Mouse (Mus musculus) limb, embryonic 10.5 days (tissue): ENCODE results near the gene Trpm5. TPM values are rescaled to one million over a fixed set of nuclear protein-coding genes. Genes with fewer than 3 reads are reported as not detected.

Source experiments
- DNase-seq: peaks from one replicate; pipeline ENCODE4 v3.0.0-alpha.2; 2017; ENCODE audit warnings: low spot score
- H3K27ac ChIP-seq: fragments of 300-500 bp; sonication (generic); 2 replicates; pipeline ENCODE4 v1.5.1; 2016; ENCODE audit warnings: mild to moderate bottlenecking
- H3K27me3 ChIP-seq: fragments of 300-500 bp; sonication (generic); 2 replicates; pipeline ENCODE4 v1.6.1; 2016; ENCODE audit warnings: low read depth, mild to moderate bottlenecking; ENCODE audit not compliant: poor library complexity, severe bottlenecking
- H3K36me3 ChIP-seq: fragments of 300-500 bp; sonication (generic); 2 replicates; pipeline ENCODE4 v1.6.1; 2016; ENCODE audit warnings: mild to moderate bottlenecking, moderate library complexity
- H3K4me1 ChIP-seq: fragments of 300-500 bp; sonication (generic); 2 replicates; pipeline ENCODE4 v1.6.1; 2016
- H3K4me3 ChIP-seq: fragments of 300-500 bp; sonication (generic); 2 replicates; pipeline ENCODE4 v1.5.1; 2016; ENCODE audit warnings: mild to moderate bottlenecking, moderate library complexity
- H3K9me3 ChIP-seq: fragments of 300-500 bp; sonication (generic); replicated peaks from 2 replicates; pipeline ENCODE4 v1.6.1; 2016; ENCODE audit warnings: mild to moderate bottlenecking
- WGBS: fragments of 180-500 bp; shearing (Covaris S2); methylation state at CpG from one replicate; pipeline ENCODE4 v1.1.7; 2016; 5-methylcytosine and 5-hydroxymethylcytosine counted together
- polyA plus RNA-seq: library from polyadenylated mRNA; unstranded; fragments of >200 nt; fragmentation: Nextera tagmentation; extraction: Ambion mirVana; gene quantifications from 2 replicates; pipeline ENCODE4 v1.2.1, GENCODE M21; 2016

Gene Trpm5
- polyA plus RNA-seq, 1 experiment from 2014 or later: 1.9 TPM

- DNase-seq: no peak
- no peak overlapping the region for H3K27ac ChIP-seq
- H3K4me3 ChIP-seq: no peak overlapping the region
- H3K27me3 ChIP-seq: peaks cover 18% of the 10 kb centered on the region
- peaks cover 20% of the 10 kb centered on the region for H3K4me1 ChIP-seq
- no peaks in the 10 kb centered on the region for H3K36me3 ChIP-seq
- H3K9me3 ChIP-seq: no peaks in the 10 kb centered on the region
Measured at GRCm38 (mm10) chr7:143114773-143115172, 20.3 kb upstream of the Trpm5 start.

DNA sequence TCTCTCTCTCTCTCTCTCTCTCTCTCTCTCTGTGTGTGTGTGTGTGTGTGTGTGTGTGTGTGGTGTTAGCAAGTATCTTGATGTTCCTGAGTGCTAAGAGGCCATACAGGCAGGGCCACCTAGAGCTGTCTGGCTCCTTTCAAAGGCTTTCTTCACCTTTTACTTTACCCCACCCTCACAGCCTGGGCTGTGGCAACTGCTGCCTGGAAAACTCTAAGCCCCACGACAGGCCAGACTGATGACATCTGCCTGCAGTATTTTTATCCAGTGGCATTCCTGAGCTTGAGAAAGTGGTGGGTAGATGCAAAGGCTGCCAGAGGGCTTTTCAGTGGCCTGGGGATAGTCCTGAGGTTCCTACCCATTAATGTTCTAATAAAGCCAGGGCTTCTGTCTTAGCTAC is 18.0 kb upstream of the Trpm5 start:
- peaks cover 22% of the 10 kb centered on the region for H3K4me1 ChIP-seq
- WGBS: 16% methylated on average over 1 of the region's 1 CpGs
- no peaks in the 10 kb centered on the region for H3K36me3 ChIP-seq
- no peak for DNase-seq
- no peak overlapping the region for H3K27ac ChIP-seq
- no peaks in the 10 kb centered on the region for H3K9me3 ChIP-seq
- no peak overlapping the region for H3K4me3 ChIP-seq
- peaks cover 42% of the 10 kb centered on the region for H3K27me3 ChIP-seq

GRCm38 (mm10) chr7:143111719-143112118 is 17.3 kb upstream of the Trpm5 start:
- H3K9me3 ChIP-seq: no peaks in the 10 kb centered on the region
- no peak overlapping the region for H3K27ac ChIP-seq
- DNase-seq: no peak
- H3K27me3 ChIP-seq: peaks cover 49% of the 10 kb centered on the region
- no peak overlapping the region for H3K4me3 ChIP-seq
- peaks cover 29% of the 10 kb centered on the region for H3K4me1 ChIP-seq
- no peaks in the 10 kb centered on the region for H3K36me3 ChIP-seq
- 73% methylated on average over 4 of the region's 4 CpGs for WGBS

DNA sequence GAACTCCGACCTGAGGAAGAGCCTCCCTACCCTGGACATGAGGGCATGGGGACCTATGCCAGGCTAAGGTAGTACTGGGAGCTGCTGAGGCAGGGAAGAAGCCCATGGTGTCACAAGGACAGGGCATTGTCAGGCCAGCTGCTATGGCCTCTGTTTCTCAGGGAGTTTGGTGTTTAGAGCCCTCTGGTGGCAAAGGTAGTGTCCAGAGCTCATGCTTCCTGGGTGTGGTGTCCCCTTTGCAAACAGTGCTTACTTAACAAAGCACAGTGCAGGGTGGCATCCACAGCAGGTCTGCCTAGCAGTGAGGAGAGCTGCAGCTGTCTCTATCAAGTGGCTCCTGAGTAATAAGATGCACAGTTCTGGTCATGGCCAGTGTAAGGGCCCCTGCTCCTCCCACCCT is 16.4 kb upstream of the Trpm5 start:
- peaks cover 31% of the 10 kb centered on the region for H3K4me1 ChIP-seq
- no peak for DNase-seq
- H3K4me3 ChIP-seq: no peak overlapping the region
- no peaks in the 10 kb centered on the region for H3K9me3 ChIP-seq
- no peaks in the 10 kb centered on the region for H3K36me3 ChIP-seq
- no peak overlapping the region for H3K27ac ChIP-seq
- WGBS: 66% methylated on average over 1 of the region's 1 CpGs
- H3K27me3 ChIP-seq: peaks cover 58% of the 10 kb centered on the region

DNA sequence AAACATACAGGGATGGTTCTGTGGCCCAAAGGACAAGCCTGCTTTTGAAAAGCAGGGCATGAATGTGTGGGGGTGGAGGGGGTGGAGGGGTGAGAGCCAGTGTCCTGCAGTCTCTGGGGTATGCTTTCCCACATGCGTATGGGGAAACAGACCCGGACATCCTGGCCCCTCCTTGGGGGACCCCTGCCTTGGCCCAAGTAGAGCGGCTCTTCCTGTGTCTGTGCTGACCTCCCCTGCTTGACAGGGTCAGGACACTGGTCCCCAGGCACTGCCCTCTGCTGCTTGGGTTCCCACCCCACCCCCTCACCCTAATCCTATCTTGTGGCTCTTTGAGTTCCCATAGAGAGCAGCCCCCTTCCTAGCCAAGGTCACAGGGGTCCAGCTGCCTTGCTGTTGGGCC is 15.3 kb upstream of the Trpm5 start:
- Histone ChIP-seq H3K4me3 (no peak overlapping the region), H3K27ac (peak overlapping the region; percentile 2; the same call in 1 of the 2 replicates), H3K9me3 (no peaks in the 10 kb centered on the region), H3K27me3 (peaks cover 69% of the 10 kb centered on the region), H3K4me1 (peaks cover 31% of the 10 kb centered on the region), H3K36me3 (no peaks in the 10 kb centered on the region)
- no peak for DNase-seq
- WGBS: 81% methylated on average over 3 of the region's 3 CpGs

- DNase-seq: no peak
- peaks cover 31% of the 10 kb centered on the region for H3K4me1 ChIP-seq
- no peaks in the 10 kb centered on the region for H3K36me3 ChIP-seq
- H3K27me3 ChIP-seq: peaks cover 74% of the 10 kb centered on the region
- 32% methylated on average over 3 of the region's 3 CpGs for WGBS
- H3K27ac ChIP-seq: peak overlapping the region; percentile 2; the same call in 1 of the 2 replicates
- no peak overlapping the region for H3K4me3 ChIP-seq
- no peaks in the 10 kb centered on the region for H3K9me3 ChIP-seq
Measured at GRCm38 (mm10) chr7:143108996-143109660, 14.7 kb upstream of the Trpm5 start.

GRCm38 (mm10) chr7:143108200-143108599 is 13.8 kb upstream of the Trpm5 start:
- Histone ChIP-seq H3K4me1 (peaks cover 31% of the 10 kb centered on the region), H3K9me3 (no peaks in the 10 kb centered on the region), H3K27me3 (peaks cover 83% of the 10 kb centered on the region), H3K27ac (no peak overlapping the region), H3K36me3 (no peaks in the 10 kb centered on the region), H3K4me3 (no peak overlapping the region)
- DNase-seq: no peak
- WGBS: 51% methylated on average over 5 of the region's 5 CpGs

DNA sequence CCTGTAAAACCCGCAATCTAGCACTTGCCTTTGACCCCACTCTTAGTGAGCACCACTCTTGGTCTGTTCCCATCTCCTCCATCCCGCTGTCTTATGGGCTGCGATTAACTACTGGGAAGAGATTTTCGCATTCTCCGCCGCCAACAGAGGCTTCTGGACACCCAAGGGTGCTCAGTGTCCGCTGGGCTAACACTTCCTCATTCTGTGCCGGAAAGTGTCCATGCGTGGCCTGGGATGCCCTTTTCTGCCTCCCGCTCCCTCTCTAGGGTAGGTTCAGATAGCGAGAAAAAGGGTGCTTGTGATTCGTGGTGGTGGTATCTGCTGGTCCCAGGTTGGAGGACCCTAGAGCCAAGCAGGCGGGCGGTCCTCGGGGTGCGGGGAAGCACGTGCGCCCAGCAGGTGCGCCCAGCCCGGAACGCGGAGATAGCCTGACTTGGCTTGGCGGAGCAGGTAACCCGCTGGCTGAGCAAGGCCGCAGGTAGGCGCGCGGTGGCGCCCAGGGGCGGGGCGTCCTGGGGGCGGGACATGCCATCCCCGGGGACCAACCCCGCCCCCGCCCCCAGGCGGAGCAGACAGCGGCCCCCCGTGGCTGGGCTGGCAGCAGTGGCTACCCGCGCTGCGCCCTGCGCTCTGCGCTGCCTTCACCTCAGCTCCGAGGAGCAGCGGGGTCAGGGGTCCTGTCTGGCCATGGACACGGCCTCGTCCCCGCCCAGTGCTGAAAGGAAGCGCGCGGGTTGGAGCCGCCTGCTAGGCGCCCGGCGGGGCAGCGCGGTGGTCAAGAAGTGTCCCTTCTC is 12.4 kb upstream of the Trpm5 start:
- Histone ChIP-seq H3K4me1 (peaks cover 31% of the 10 kb centered on the region), H3K27ac (peak overlapping the region; percentile 66), H3K36me3 (no peaks in the 10 kb centered on the region), H3K9me3 (no peaks in the 10 kb centered on the region), H3K27me3 (peaks cover 85% of the 10 kb centered on the region), H3K4me3 (peak overlapping the region; percentile 59)
- WGBS: 7% methylated on average over 57 of the region's 57 CpGs
- DNase-seq: peak; percentile 56

- no peak for DNase-seq
- 72% methylated on average over 4 of the region's 4 CpGs for WGBS
- Histone ChIP-seq H3K4me3 (peak within 1 kb of the TSS; percentile 59), H3K36me3 (no peaks in the 10 kb centered on the region), H3K4me1 (peaks cover 31% of the 10 kb centered on the region), H3K27ac (peak within 1 kb of the TSS; percentile 66), H3K27me3 (peaks cover 80% of the 10 kb centered on the region), H3K9me3 (no peaks in the 10 kb centered on the region)
Measured at GRCm38 (mm10) chr7:143106062-143106461, 11.6 kb upstream of the Trpm5 start, which contains the start of gene Kcnq1. TSS of gene Kcnq1 (plus strand) at chr7:143106362.

DNA sequence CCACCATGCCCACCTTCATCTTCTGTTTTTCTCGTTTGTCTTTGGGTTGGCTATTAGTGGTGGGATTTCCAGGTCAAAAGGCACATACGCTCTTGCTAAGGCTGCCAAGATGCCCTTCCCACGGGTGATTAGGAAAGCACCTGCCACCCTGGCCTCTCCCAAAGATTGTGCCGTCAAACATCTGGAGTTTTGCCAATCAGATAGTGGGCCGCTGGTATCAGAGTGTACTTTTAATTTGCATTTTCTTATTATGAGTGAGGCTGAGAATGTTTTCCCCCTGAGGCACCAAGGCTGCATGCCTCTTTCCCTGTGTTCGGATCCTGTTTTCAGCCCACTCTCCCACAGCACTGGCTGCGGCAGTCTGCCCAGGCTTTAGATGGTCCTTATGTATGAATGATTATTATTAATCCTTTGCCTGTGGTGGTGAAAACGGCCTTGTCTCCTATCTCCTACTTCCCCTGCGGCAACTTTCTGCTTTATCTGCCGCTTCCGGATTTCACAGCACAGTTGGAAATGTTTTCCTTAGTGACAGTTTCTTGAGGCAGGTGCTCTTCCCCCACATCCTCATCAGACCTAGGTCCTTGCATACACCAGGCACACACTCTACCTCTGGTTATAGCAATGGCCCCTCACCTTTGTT is 10.9 kb upstream of the Trpm5 start:
- H3K4me1 ChIP-seq: peaks cover 28% of the 10 kb centered on the region
- H3K27me3 ChIP-seq: peaks cover 75% of the 10 kb centered on the region
- H3K4me3 ChIP-seq: no peak overlapping the region
- DNase-seq: no peak
- no peak overlapping the region for H3K27ac ChIP-seq
- H3K36me3 ChIP-seq: no peaks in the 10 kb centered on the region
- WGBS: 70% methylated on average over 11 of the region's 11 CpGs
- H3K9me3 ChIP-seq: no peaks in the 10 kb centered on the region

- Histone ChIP-seq H3K4me1 (no peaks in the 10 kb centered on the region), H3K27ac (no peak overlapping the region), H3K4me3 (no peak overlapping the region), H3K27me3 (peaks cover 40% of the 10 kb centered on the region), H3K9me3 (no peaks in the 10 kb centered on the region), H3K36me3 (no peaks in the 10 kb centered on the region)
- 80% methylated on average over 4 of the region's 4 CpGs for WGBS
- no peak for DNase-seq
Measured at GRCm38 (mm10) chr7:143100759-143101158, 6.3 kb upstream of the Trpm5 start.

DNA sequence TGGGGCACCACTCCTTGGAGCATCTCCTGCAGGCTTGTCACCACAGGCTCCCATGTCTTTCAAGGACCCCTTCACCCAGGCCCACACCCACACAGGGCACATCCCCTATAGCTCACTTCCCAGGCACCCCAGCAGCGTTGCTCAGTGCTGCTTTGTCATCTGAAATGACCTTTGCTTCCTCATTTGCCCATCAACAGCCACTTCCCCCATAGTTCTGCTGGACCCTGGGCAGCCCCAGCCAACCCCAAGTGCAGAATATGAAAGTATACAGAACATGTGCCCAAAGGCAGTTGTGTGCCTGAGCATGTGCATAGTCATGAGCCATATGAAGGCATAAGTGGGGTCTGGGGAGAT is 1.1 kb upstream of the Trpm5 start:
- Histone ChIP-seq H3K36me3 (no peaks in the 10 kb centered on the region), H3K27me3 (peaks cover 16% of the 10 kb centered on the region; the same call in 1 of the 2 replicates), H3K9me3 (no peaks in the 10 kb centered on the region), H3K4me1 (peaks cover 6% of the 10 kb centered on the region), H3K4me3 (no peak overlapping the region), H3K27ac (no peak overlapping the region)
- WGBS: 50% methylated on average over 1 of the region's 1 CpGs
- no peak for DNase-seq

DNA sequence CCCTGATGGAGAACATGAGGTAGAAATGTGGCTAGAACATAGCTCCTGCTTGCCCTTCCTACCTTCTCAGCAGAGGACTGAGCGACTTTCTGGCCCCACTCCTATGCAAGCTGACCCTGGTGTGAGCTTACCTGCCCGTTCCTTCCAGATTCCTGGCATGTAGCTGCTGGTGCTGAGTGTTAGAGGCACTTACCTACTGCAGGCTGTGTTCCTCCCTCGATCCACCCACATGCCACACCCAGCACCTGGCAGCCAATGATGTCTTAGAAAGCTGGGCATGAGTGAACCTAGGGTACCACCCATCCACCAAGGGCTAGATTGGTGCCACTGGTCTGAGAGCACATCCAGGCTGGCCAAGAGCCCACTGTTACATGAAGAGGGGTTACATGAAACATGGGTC is 595 bp downstream of the Trpm5 start:
- H3K27me3 ChIP-seq: peaks cover 15% of the 10 kb centered on the region
- 75% methylated on average over 3 of the region's 3 CpGs for WGBS

More for the DNA sequence above, 595 bp downstream of the Trpm5 start:
- Histone ChIP-seq H3K4me1 (peaks cover 8% of the 10 kb centered on the region), H3K9me3 (no peaks in the 10 kb centered on the region), H3K27ac (no peak overlapping the region), H3K36me3 (no peaks in the 10 kb centered on the region), H3K4me3 (no peak overlapping the region)
- no peak for DNase-seq
